Mouse (Mus musculus) thymus, postnatal 0 days (tissue): Measurements from ENCODE around the gene Fgl2. TPM values are rescaled to one million over a fixed set of nuclear protein-coding genes. Genes with fewer than 3 reads are reported as not detected.

Source experiments
- polyA plus RNA-seq: library from polyadenylated mRNA; unstranded; fragments of >200 nt; fragmentation: Nextera tagmentation; extraction: Ambion mirVana; gene quantifications from 2 replicates; pipeline ENCODE4 v1.2.1, GENCODE M21; 2015

The Fgl2 gene
- polyA plus RNA-seq, 1 experiment from 2014 or later: 4.8 TPM

Other genes with a start within 250 kb of the Fgl2 start
- gene Gsap, start 186.4 kb upstream of the Fgl2 start, polyA plus RNA-seq: 1.9 and 2.2 TPM in 2 replicates
- 0.21 TPM in 1 of 2 replicates, not detected in the other for gene Ccdc146, start 52.0 kb downstream of the Fgl2 start, polyA plus RNA-seq
- 4.9 and 5.2 TPM in 2 replicates for gene Fam185a, start 52.3 kb downstream of the Fgl2 start, polyA plus RNA-seq
- 10.6 TPM in 2 replicates for gene Lrrc17, start 170.9 kb downstream of the Fgl2 start, polyA plus RNA-seq